Mouse (Mus musculus): ENCODE data around the gene Pear1. TPM values are rescaled to one million over a fixed set of nuclear protein-coding genes. Genes with fewer than 3 reads are reported as not detected.
A peak's percentile ranks its signal among the peaks of the same experiment; 100 is the strongest.

Pear1 gene
- polyA plus RNA-seq, 1 experiment from 2014 or later, result 18.2 TPM

- Histone ChIP-seq H3K4me3 (no peak overlapping the region), H3K9ac (no peak overlapping the region), H3K27me3 (peaks cover 32% of the 10 kb centered on the region), H3K4me2 (replicated peaks) (no peak overlapping the region), H3K27ac (no peak overlapping the region), H3K36me3 (no peaks in the 10 kb centered on the region), H3K4me1 (peaks cover 23% of the 10 kb centered on the region), H3K9me3 (no peaks in the 10 kb centered on the region)
- no peak for ATAC-seq (ENCODE audit: low FRiP score, low read depth)
- 59% methylated on average over 6 of the region's 6 CpGs for WGBS
Observed at GRCm38 (mm10) chr3:87771088-87771487, 53.0 kb downstream of the Pear1 start.

GRCm38 (mm10) chr3:87770280-87770679, 53.8 kb downstream of the Pear1 start:
- WGBS, result 0% methylated on average over 4 of the region's 4 CpGs
- no peak for ATAC-seq (ENCODE audit: low FRiP score, low read depth)
- H3K27me3 ChIP-seq, result peaks cover 25% of the 10 kb centered on the region

DNA sequence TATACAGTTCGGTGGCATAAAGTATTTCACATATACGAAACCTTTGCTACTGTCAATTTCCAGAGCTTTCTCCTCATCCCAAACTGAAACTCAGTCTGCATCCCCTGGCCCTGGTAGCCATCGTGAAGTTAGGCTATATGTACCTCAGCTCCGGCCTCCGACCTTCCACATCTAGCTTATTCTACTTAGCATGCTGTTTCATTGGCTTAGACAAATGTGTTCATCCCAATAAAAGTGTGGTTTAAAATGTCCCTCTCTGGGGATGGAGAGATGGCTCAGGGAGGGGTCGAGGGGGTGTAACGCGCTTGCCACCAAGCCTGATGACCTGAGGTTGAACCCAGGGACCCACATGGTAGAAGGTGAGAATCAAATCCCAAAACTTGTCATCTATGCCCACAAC, 54.6 kb downstream of the Pear1 start:
- Histone ChIP-seq H3K27me3 (peaks cover 23% of the 10 kb centered on the region), H3K4me1 (peaks cover 38% of the 10 kb centered on the region), H3K9ac (no peak overlapping the region), H3K27ac (no peak overlapping the region), H3K4me3 (no peak overlapping the region), H3K36me3 (no peaks in the 10 kb centered on the region), H3K4me2 (replicated peaks) (no peak overlapping the region), H3K9me3 (no peaks in the 10 kb centered on the region)
- no peak for ATAC-seq (ENCODE audit: low FRiP score, low read depth)
- WGBS, result 71% methylated on average over 8 of the region's 8 CpGs

More at GRCm38 (mm10) chr3:87770280-87770679, 53.8 kb downstream of the Pear1 start:
- H3K36me3 ChIP-seq, result no peaks in the 10 kb centered on the region
- H3K27ac ChIP-seq, result no peak overlapping the region
- H3K9me3 ChIP-seq, result no peaks in the 10 kb centered on the region
- no peak overlapping the region for H3K9ac ChIP-seq
- H3K4me2 ChIP-seq (replicated peaks), result no peak overlapping the region
- H3K4me1 ChIP-seq, result peaks cover 31% of the 10 kb centered on the region
- H3K4me3 ChIP-seq, result no peak overlapping the region

DNA sequence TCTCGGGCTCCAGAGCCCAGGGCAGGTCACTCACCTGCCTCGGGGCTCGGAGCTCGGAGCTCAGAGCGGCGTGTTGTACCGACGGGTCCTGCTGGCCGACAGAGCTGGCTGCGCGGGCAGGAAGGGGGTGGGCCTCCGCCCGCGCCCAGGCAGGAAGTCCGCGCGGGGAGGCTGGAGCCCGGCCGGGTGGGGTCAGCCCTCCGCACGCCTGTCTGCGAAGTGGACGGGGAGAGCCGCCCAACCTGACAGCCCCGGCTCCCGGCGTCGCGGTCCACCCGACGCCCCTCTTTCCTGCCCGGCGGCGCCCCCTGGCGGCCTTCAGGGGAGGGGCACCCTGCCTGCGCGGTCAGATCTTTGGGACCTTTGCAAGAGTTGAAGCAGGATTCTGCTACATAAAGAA, 55.3 kb downstream of the Pear1 start:
- Histone ChIP-seq H3K4me3 (peak overlapping the region; percentile 52), H3K4me2 (replicated peaks) (peak overlapping the region; percentile 70), H3K27ac (peak overlapping the region; percentile 17; the same call in 1 of the 2 replicates), H3K9me3 (no peaks in the 10 kb centered on the region), H3K4me1 (peaks cover 45% of the 10 kb centered on the region), H3K36me3 (no peaks in the 10 kb centered on the region), H3K9ac (peak overlapping the region; percentile 65), H3K27me3 (peaks cover 22% of the 10 kb centered on the region)
- ATAC-seq (ENCODE audit: low FRiP score, low read depth), result peak; percentile 49
- WGBS, result under 1% methylated on average over 37 of the region's 37 CpGs

GRCm38 (mm10) chr3:87768431-87768830, 55.7 kb downstream of the Pear1 start:
- Histone ChIP-seq H3K36me3 (no peaks in the 10 kb centered on the region), H3K9ac (peak overlapping the region; percentile 65), H3K9me3 (no peaks in the 10 kb centered on the region), H3K4me1 (peaks cover 49% of the 10 kb centered on the region), H3K4me2 (replicated peaks) (peak overlapping the region; percentile 70), H3K4me3 (peak overlapping the region; percentile 52), H3K27ac (peak overlapping the region; percentile 17; the same call in 1 of the 2 replicates), H3K27me3 (peaks cover 22% of the 10 kb centered on the region)
- ATAC-seq (ENCODE audit: low FRiP score, low read depth), result no peak
- 42% methylated on average over 6 of the region's 6 CpGs for WGBS

GRCm38 (mm10) chr3:87767764-87768163, 56.3 kb downstream of the Pear1 start:
- 70% methylated on average over 8 of the region's 8 CpGs for WGBS
- peak overlapping the region; percentile 65 for H3K9ac ChIP-seq
- H3K4me1 ChIP-seq, result peaks cover 56% of the 10 kb centered on the region
- H3K27me3 ChIP-seq, result peaks cover 22% of the 10 kb centered on the region
- no peaks in the 10 kb centered on the region for H3K36me3 ChIP-seq
- no peak for ATAC-seq (ENCODE audit: low FRiP score, low read depth)
- H3K4me3 ChIP-seq, result peak overlapping the region; percentile 52
- no peaks in the 10 kb centered on the region for H3K9me3 ChIP-seq
- H3K4me2 ChIP-seq (replicated peaks), result peak overlapping the region; percentile 70
- peak overlapping the region; percentile 17; the same call in 1 of the 2 replicates for H3K27ac ChIP-seq

DNA sequence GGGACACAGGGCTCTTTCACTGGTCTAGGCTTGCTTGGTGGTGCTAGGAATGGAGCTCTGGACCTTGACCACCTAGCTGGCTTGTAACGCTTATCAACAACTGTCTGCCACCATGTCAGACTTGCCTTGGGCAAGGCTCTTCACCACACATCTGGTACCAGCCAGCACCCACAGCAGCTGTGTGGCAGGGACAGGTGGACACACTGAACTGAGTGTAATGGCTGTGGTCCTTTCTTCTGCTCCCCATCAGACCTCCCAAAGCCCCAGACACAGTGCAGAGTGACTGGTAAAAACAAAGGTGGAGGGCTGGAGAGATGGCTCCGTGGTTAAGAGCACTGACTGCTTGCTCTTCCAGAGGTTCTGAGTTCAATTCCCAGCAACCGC, 57.8 kb downstream of the Pear1 start:
- Histone ChIP-seq H3K27ac (no peak overlapping the region), H3K4me1 (peaks cover 71% of the 10 kb centered on the region), H3K4me3 (no peak overlapping the region), H3K36me3 (no peaks in the 10 kb centered on the region), H3K4me2 (replicated peaks) (no peak overlapping the region), H3K9ac (no peak overlapping the region), H3K9me3 (no peaks in the 10 kb centered on the region), H3K27me3 (0 out of 2 replicates have a peak, but pooled peaks cover 12% of the 10 kb centered on the region)
- 77% methylated on average over 3 of the region's 3 CpGs for WGBS
- ATAC-seq (ENCODE audit: low FRiP score, low read depth), result no peak

GRCm38 (mm10) chr3:87765631-87766283, 58.3 kb downstream of the Pear1 start:
- Histone ChIP-seq H3K4me3 (no peak overlapping the region), H3K4me1 (peaks cover 73% of the 10 kb centered on the region), H3K9me3 (no peaks in the 10 kb centered on the region), H3K27me3 (0 out of 2 replicates have a peak, but pooled peaks cover 9% of the 10 kb centered on the region), H3K36me3 (no peaks in the 10 kb centered on the region), H3K4me2 (replicated peaks) (peak overlapping the region; percentile 56), H3K27ac (peak overlapping the region; percentile 92; the same call in 1 of the 2 replicates), H3K9ac (no peak overlapping the region)
- ATAC-seq (ENCODE audit: low FRiP score, low read depth), result no peak
- 63% methylated on average over 5 of the region's 5 CpGs for WGBS

GRCm38 (mm10) chr3:87765091-87765490, 59.0 kb downstream of the Pear1 start:
- H3K4me2 ChIP-seq (replicated peaks), result peak overlapping the region; percentile 56
- 13% methylated on average over 10 of the region's 10 CpGs for WGBS
- peaks cover 73% of the 10 kb centered on the region for H3K4me1 ChIP-seq
- H3K27ac ChIP-seq, result peak overlapping the region; percentile 92
- ATAC-seq (ENCODE audit: low FRiP score, low read depth), result no peak
- H3K4me3 ChIP-seq, result no peak overlapping the region
- no peaks in the 10 kb centered on the region for H3K9me3 ChIP-seq
- peak overlapping the region; percentile 36 for H3K9ac ChIP-seq
- H3K36me3 ChIP-seq, result no peaks in the 10 kb centered on the region
- 0 out of 2 replicates have a peak, but pooled peaks cover 6% of the 10 kb centered on the region for H3K27me3 ChIP-seq

GRCm38 (mm10) chr3:87764506-87764905, 59.6 kb downstream of the Pear1 start:
- Histone ChIP-seq H3K27me3 (0 out of 2 replicates have a peak, but pooled peaks cover 5% of the 10 kb centered on the region), H3K9me3 (no peaks in the 10 kb centered on the region), H3K36me3 (no peaks in the 10 kb centered on the region), H3K27ac (peak overlapping the region; percentile 92), H3K4me1 (peaks cover 73% of the 10 kb centered on the region), H3K4me2 (replicated peaks) (peak overlapping the region; percentile 56), H3K4me3 (peak overlapping the region; percentile 24; the same call in 1 of the 2 replicates), H3K9ac (peak overlapping the region; percentile 36; the same call in 1 of the 2 replicates)
- WGBS, result 20% methylated on average over 10 of the region's 10 CpGs
- no peak for ATAC-seq (ENCODE audit: low FRiP score, low read depth)

- 0 out of 2 replicates have a peak, but pooled peaks cover 3% of the 10 kb centered on the region for H3K27me3 ChIP-seq
- peak overlapping the region; percentile 92 for H3K27ac ChIP-seq
- H3K9ac ChIP-seq, result peak overlapping the region; percentile 19; the same call in 1 of the 2 replicates
- peaks cover 2% of the 10 kb centered on the region; the same call in 1 of the 2 replicates for H3K36me3 ChIP-seq
- peak overlapping the region; percentile 56 for H3K4me2 ChIP-seq (replicated peaks)
- peak; percentile 79 for ATAC-seq (ENCODE audit: low FRiP score, low read depth)
- WGBS, result 10% methylated on average over 15 of the region's 15 CpGs
- peak overlapping the region; percentile 24 for H3K4me3 ChIP-seq
- H3K4me1 ChIP-seq, result peaks cover 76% of the 10 kb centered on the region
- H3K9me3 ChIP-seq, result no peaks in the 10 kb centered on the region
Observed at GRCm38 (mm10) chr3:87763683-87764289, 60.3 kb downstream of the Pear1 start.

GRCm38 (mm10) chr3:87763202-87763601, 60.9 kb downstream of the Pear1 start:
- Histone ChIP-seq H3K4me3 (0 out of 2 replicates have a peak overlapping the region, but pooled peaks have one; percentile 24), H3K9me3 (no peaks in the 10 kb centered on the region), H3K9ac (peak overlapping the region; percentile 19; the same call in 1 of the 2 replicates), H3K27ac (peak overlapping the region; percentile 92), H3K27me3 (0 out of 2 replicates have a peak, but pooled peaks cover 3% of the 10 kb centered on the region), H3K4me1 (peaks cover 75% of the 10 kb centered on the region), H3K4me2 (replicated peaks) (peak overlapping the region; percentile 56), H3K36me3 (peaks cover 2% of the 10 kb centered on the region; the same call in 1 of the 2 replicates)
- WGBS, result 49% methylated on average over 4 of the region's 4 CpGs
- no peak for ATAC-seq (ENCODE audit: low FRiP score, low read depth)
